Mouse (Mus musculus): Measurements from ENCODE around the gene Ror2.

- TF ChIP-seq CTCF (IDR thresholded peaks at IDR 0.05; ENCODE audit: control insufficient read depth, insufficient read depth, insufficient replicate concordance, low read depth, low read length) (no peak), POLR2A (IDR thresholded peaks at IDR 0.05; ENCODE audit: control insufficient read depth, low read depth, low read length) (no peak)
These were observed 48.5 kb downstream of the Ror2 start for GRCm38 (mm10) chr13:53237455-53237854.
